Mouse (Mus musculus) lung, embryonic 16.5 days (tissue): ENCODE measurements around the gene Uncx. TPM values are rescaled to one million over a fixed set of nuclear protein-coding genes. Genes with fewer than 3 reads are reported as not detected.
A peak's percentile ranks its signal among the peaks of the same experiment; 100 is the strongest.
"Not testable (repeated sequence)": the region's sequence is repeated elsewhere in the genome, so short reads cannot be mapped to it uniquely, and the experiment has no call there.

Experiments
- ATAC-seq: fragments of 200-750 bp; cut with Nextera tagmentation; 2 replicates; pipeline ENCODE4 v1.8.0; 2017; ENCODE audit warnings: low read depth, mild to moderate bottlenecking, moderate library complexity
- H3K27ac ChIP-seq: fragments of 300-500 bp; sonication (generic); 2 replicates; pipeline ENCODE4 v1.5.1; 2014; ENCODE audit warnings: mild to moderate bottlenecking, control low read depth, low read length
- H3K27me3 ChIP-seq: fragments of 300-500 bp; sonication (generic); 2 replicates; pipeline ENCODE4 v1.6.1; 2014; ENCODE audit warnings: low read depth, low read length, mixed read lengths; ENCODE audit not compliant: control insufficient read depth, insufficient read depth
- H3K36me3 ChIP-seq: fragments of 300-500 bp; sonication (generic); 2 replicates; pipeline ENCODE4 v1.6.1; 2014; ENCODE audit warnings: low read length; ENCODE audit not compliant: control insufficient read depth, insufficient read depth
- H3K4me1 ChIP-seq: fragments of 300-500 bp; sonication (generic); replicated peaks from 2 replicates; pipeline ENCODE4 v1.6.1; 2014; ENCODE audit warnings: low read length, mixed read lengths; ENCODE audit not compliant: control insufficient read depth, insufficient read depth
- H3K4me2 ChIP-seq: fragments of 300-500 bp; sonication (generic); 2 replicates; pipeline ENCODE4 v1.6.1; 2014; ENCODE audit warnings: low read depth, low read length, control low read depth
- H3K4me3 ChIP-seq: fragments of 300-500 bp; sonication (generic); 2 replicates; pipeline ENCODE4 v1.5.1; 2014; ENCODE audit warnings: mild to moderate bottlenecking, low read length, control low read depth
- H3K9ac ChIP-seq: fragments of 300-500 bp; sonication (generic); 2 replicates; pipeline ENCODE4 v1.6.1; 2014; ENCODE audit warnings: low read length, control low read depth
- H3K9me3 ChIP-seq: fragments of 300-500 bp; sonication (generic); 2 replicates; pipeline ENCODE4 v1.6.1; 2016; ENCODE audit warnings: low read length; ENCODE audit not compliant: control insufficient read depth
- WGBS: fragments of 180-500 bp; shearing (Covaris S2); extraction: QIAGEN DNeasy Blood & Tissue Kit; methylation state at CpG from one replicate; pipeline ENCODE4 v1.1.7; 2014; 5-methylcytosine and 5-hydroxymethylcytosine counted together
- polyA plus RNA-seq: library from polyadenylated mRNA; unstranded; fragments of >200 nt; fragmentation: Nextera tagmentation; extraction: Ambion mirVana; gene quantifications from 2 replicates; pipeline ENCODE4 v1.2.1, GENCODE M21; 2015

The Uncx gene
- polyA plus RNA-seq, 1 experiment from 2014 or later: not detected

- H3K27ac ChIP-seq: no peak overlapping the region
- no peaks in the 10 kb centered on the region; the same call in 1 of the 2 replicates for H3K27me3 ChIP-seq
- H3K9ac ChIP-seq: no peak overlapping the region
- no peak overlapping the region for H3K4me2 ChIP-seq
- H3K36me3 ChIP-seq: no peaks in the 10 kb centered on the region
- 62% methylated on average over 7 of the region's 7 CpGs for WGBS
- peaks cover 3% of the 10 kb centered on the region; the same call in 1 of the 2 replicates for H3K4me1 ChIP-seq
- no peak for ATAC-seq
- no peak overlapping the region for H3K4me3 ChIP-seq
- no peaks in the 10 kb centered on the region for H3K9me3 ChIP-seq
Measured at GRCm38 (mm10) chr5:139573606-139574311, 30.5 kb downstream of the Uncx start.

GRCm38 (mm10) chr5:139575054-139575453 is 31.8 kb downstream of the Uncx start:
- Histone ChIP-seq H3K27me3 (peaks cover 6% of the 10 kb centered on the region), H3K36me3 (no peaks in the 10 kb centered on the region), H3K9me3 (no peaks in the 10 kb centered on the region), H3K9ac (no peak overlapping the region), H3K4me1 (peaks cover 3% of the 10 kb centered on the region; the same call in 1 of the 2 replicates), H3K4me2 (no peak overlapping the region), H3K27ac (no peak overlapping the region), H3K4me3 (no peak overlapping the region)
- 63% methylated on average over 9 of the region's 9 CpGs for WGBS
- no peak for ATAC-seq

- no peak overlapping the region for H3K27ac ChIP-seq
- 20% methylated on average over 27 of the region's 27 CpGs for WGBS
- no peaks in the 10 kb centered on the region for H3K36me3 ChIP-seq
- no peaks in the 10 kb centered on the region for H3K9me3 ChIP-seq
- no peaks in the 10 kb centered on the region for H3K4me1 ChIP-seq
- H3K4me2 ChIP-seq: no peak overlapping the region
- no peak overlapping the region for H3K4me3 ChIP-seq
- H3K27me3 ChIP-seq: peaks cover 58% of the 10 kb centered on the region
- ATAC-seq: no peak
- no peak overlapping the region for H3K9ac ChIP-seq
Measured at GRCm38 (mm10) chr5:139580171-139580743, 37.0 kb downstream of the Uncx start.

- no peak for ATAC-seq
- no peak overlapping the region for H3K9ac ChIP-seq
- WGBS: 6% methylated on average over 8 of the region's 10 CpGs
Measured at GRCm38 (mm10) chr5:139581308-139581868, 38.1 kb downstream of the Uncx start.

GRCm38 (mm10) chr5:139584971-139585747 is 41.9 kb downstream of the Uncx start:
- ATAC-seq: no peak
- peak overlapping the region; percentile 17; the same call in 1 of the 2 replicates for H3K4me3 ChIP-seq

More at GRCm38 (mm10) chr5:139581308-139581868, 38.1 kb downstream of the Uncx start:
- no peaks in the 10 kb centered on the region for H3K4me1 ChIP-seq
- no peak overlapping the region for H3K27ac ChIP-seq
- H3K27me3 ChIP-seq: peaks cover 69% of the 10 kb centered on the region
- H3K9me3 ChIP-seq: no peaks in the 10 kb centered on the region
- no peaks in the 10 kb centered on the region for H3K36me3 ChIP-seq
- no peak overlapping the region for H3K4me2 ChIP-seq
- H3K4me3 ChIP-seq: no peak overlapping the region

GRCm38 (mm10) chr5:139585748-139586060 is 42.4 kb downstream of the Uncx start:
- 10% methylated on average over 8 of the region's 8 CpGs for WGBS
- peak overlapping the region; percentile 14; the same call in 1 of the 2 replicates for H3K4me2 ChIP-seq

More at GRCm38 (mm10) chr5:139584971-139585747, 41.9 kb downstream of the Uncx start:
- Histone ChIP-seq H3K27me3 (peaks cover 71% of the 10 kb centered on the region), H3K36me3 (no peaks in the 10 kb centered on the region), H3K27ac (no peak overlapping the region), H3K9ac (no peak overlapping the region), H3K4me2 (peak overlapping the region; percentile 14; the same call in 1 of the 2 replicates), H3K9me3 (no peaks in the 10 kb centered on the region), H3K4me1 (no peaks in the 10 kb centered on the region)
- 5% methylated on average over 39 of the region's 39 CpGs for WGBS

GRCm38 (mm10) chr5:139587459-139587858 is 44.2 kb downstream of the Uncx start:
- ATAC-seq, H3K9me3 ChIP-seq, H3K4me3 ChIP-seq, H3K4me2 ChIP-seq, H3K27ac ChIP-seq, H3K4me1 ChIP-seq, H3K9ac ChIP-seq, H3K36me3 ChIP-seq: not testable (repeated sequence)
- 77% methylated on average over 5 of the region's 5 CpGs for WGBS
- peaks cover 50% of the 10 kb centered on the region for H3K27me3 ChIP-seq

More at GRCm38 (mm10) chr5:139585748-139586060, 42.4 kb downstream of the Uncx start:
- no peak for ATAC-seq
- Histone ChIP-seq H3K27ac (no peak overlapping the region), H3K4me1 (no peaks in the 10 kb centered on the region), H3K9me3 (no peaks in the 10 kb centered on the region), H3K4me3 (peak overlapping the region; percentile 17; the same call in 1 of the 2 replicates), H3K36me3 (no peaks in the 10 kb centered on the region), H3K9ac (no peak overlapping the region), H3K27me3 (peaks cover 65% of the 10 kb centered on the region)

GRCm38 (mm10) chr5:139590682-139591360 is 47.5 kb downstream of the Uncx start:
- H3K4me2 ChIP-seq, H3K27ac ChIP-seq, H3K4me3 ChIP-seq, H3K4me1 ChIP-seq, H3K9me3 ChIP-seq, H3K9ac ChIP-seq, H3K36me3 ChIP-seq: not testable (repeated sequence)
- WGBS: 32% methylated on average over 6 of the region's 6 CpGs
- peaks cover 40% of the 10 kb centered on the region for H3K27me3 ChIP-seq
- peak; percentile 43; the same call in 1 of the 2 replicates for ATAC-seq
